Mouse (Mus musculus) adrenal gland, adult (tissue): ENCODE data around the gene Frmd4a.
"Not testable (repeated sequence)": the region's sequence is repeated elsewhere in the genome, so short reads cannot be mapped to it uniquely, and the experiment has no call there.

Source experiments
- DNase-seq, 2 experiments: peaks; one replicate each; pipeline ENCODE4 v3.0.0; 2022 to 2023; ENCODE audit warnings: low spot score in 1 of 2; ENCODE audit not compliant: inconsistent age in 2 of 2

Gene Frmd4a

GRCm38 (mm10) chr2:4606559-4606958, 589.0 kb downstream of the Frmd4a start:
- DNase-seq = no peak

GRCm38 (mm10) chr2:4608253-4608652, 590.7 kb downstream of the Frmd4a start:
- DNase-seq = no peak

GRCm38 (mm10) chr2:4609433-4609832, 591.9 kb downstream of the Frmd4a start:
- DNase-seq = no peak

GRCm38 (mm10) chr2:4611295-4611694, 593.8 kb downstream of the Frmd4a start:
- DNase-seq = no peak

- no peak for DNase-seq
These were observed 594.2 kb downstream of the Frmd4a start for GRCm38 (mm10) chr2:4611704-4612103.

GRCm38 (mm10) chr2:4614276-4614929, 596.9 kb downstream of the Frmd4a start:
- DNase-seq = peak in 1 of 2 experiments; percentile 50

GRCm38 (mm10) chr2:4615014-4615546, 597.6 kb downstream of the Frmd4a start:
- no peak for DNase-seq

GRCm38 (mm10) chr2:4616995-4617394, 599.5 kb downstream of the Frmd4a start:
- DNase-seq = no peak

- not testable (repeated sequence) for DNase-seq
These were observed 601.6 kb downstream of the Frmd4a start for GRCm38 (mm10) chr2:4619126-4619525.

- no peak for DNase-seq
These were observed 602.5 kb downstream of the Frmd4a start for GRCm38 (mm10) chr2:4619893-4620593.

GRCm38 (mm10) chr2:4620640-4621401, 603.3 kb downstream of the Frmd4a start:
- DNase-seq = no peak

- DNase-seq = no peak
These were observed 604.0 kb downstream of the Frmd4a start for GRCm38 (mm10) chr2:4621471-4621985.

GRCm38 (mm10) chr2:4626911-4627310, 609.4 kb downstream of the Frmd4a start:
- no peak for DNase-seq

- DNase-seq = no peak
These were observed 611.4 kb downstream of the Frmd4a start for GRCm38 (mm10) chr2:4628920-4629319.

- DNase-seq = no peak
These were observed 612.0 kb downstream of the Frmd4a start for GRCm38 (mm10) chr2:4629470-4629869.

GRCm38 (mm10) chr2:4630197-4630835, 612.8 kb downstream of the Frmd4a start:
- DNase-seq = no peak

- DNase-seq = no peak
These were observed 618.3 kb downstream of the Frmd4a start for GRCm38 (mm10) chr2:4635804-4636203.

GRCm38 (mm10) chr2:4636656-4637055, 619.1 kb downstream of the Frmd4a start:
- DNase-seq = peak; percentile 52 to 78

- DNase-seq = no peak
These were observed 620.7 kb downstream of the Frmd4a start for GRCm38 (mm10) chr2:4638189-4638588.

GRCm38 (mm10) chr2:4645066-4645465, 627.5 kb downstream of the Frmd4a start:
- DNase-seq = no peak

- DNase-seq = peak in 1 of 2 experiments; percentile 46
These were observed 630.6 kb downstream of the Frmd4a start for GRCm38 (mm10) chr2:4648094-4648493.
